ENCODE assay signal across 27 mouse cellular contexts in the genomic region with DNA sequence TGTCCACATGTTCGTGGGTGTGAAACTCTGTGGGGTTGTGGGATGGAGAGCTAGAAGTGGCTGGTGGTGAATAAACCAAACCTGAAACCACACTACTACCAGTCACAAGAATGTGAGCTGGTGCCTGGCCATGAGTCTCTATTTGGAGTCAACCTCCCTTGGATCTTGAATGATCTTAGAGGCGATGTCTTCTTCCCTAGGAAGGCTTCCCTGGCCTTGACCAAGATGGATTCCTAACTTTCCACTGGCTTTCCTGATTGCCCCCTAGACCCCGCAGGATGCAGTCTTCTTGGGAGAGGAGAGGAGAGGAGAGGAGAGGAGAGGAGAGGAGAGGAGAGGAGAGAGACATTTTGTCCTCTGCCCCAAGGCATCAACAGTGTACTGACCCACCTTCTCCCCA.
"Had no signal": no experiment of that assay in that cellular context is flagged by ENCODE, and none has a peak within 500 bp of the region (broad histone marks: within the 10 kb centered on the region; RNA-seq: fewer than 3 reads in every experiment).

No protein-coding gene starts in this region.

- H3K27ac ChIP-seq: heart, adult 2 months; heart, embryonic 13.5 days; heart, embryonic 15.5 days; hindbrain, embryonic 13.5 days; hindbrain, embryonic 15.5 days; hindbrain, postnatal 0 days; intestine, embryonic 15.5 days; layer of hippocampus, adult 2 months; liver, embryonic 13.5 days; liver, embryonic 15.5 days had no signal

- H3K9me3 ChIP-seq: heart, embryonic 13.5 days; heart, embryonic 15.5 days; hindbrain, embryonic 13.5 days; hindbrain, embryonic 15.5 days; intestine, embryonic 15.5 days; liver, embryonic 13.5 days; liver, embryonic 15.5 days had no signal

- H3K4me2 ChIP-seq: heart, embryonic 11.5 days; heart, embryonic 13.5 days; heart, embryonic 15.5 days; hindbrain, embryonic 13.5 days; hindbrain, embryonic 15.5 days; intestine, embryonic 15.5 days; liver, embryonic 11.5 days; liver, embryonic 13.5 days; liver, embryonic 15.5 days had no signal

- H3K4me3 ChIP-seq: heart, adult 2 months; heart, embryonic 13.5 days; heart, embryonic 15.5 days; hindbrain, embryonic 13.5 days; hindbrain, embryonic 15.5 days; intestine, embryonic 15.5 days; layer of hippocampus, adult 2 months; liver, embryonic 13.5 days; liver, embryonic 15.5 days had no signal

- DNase-seq: gastrocnemius, postnatal 14 days; gastrocnemius, postnatal 36 days; heart, adult 11 months; heart, adult 2 months; heart, postnatal 14 days; heart, postnatal 36 days; kidney, adult 18-20 months; kidney, adult 8-10 months; kidney, postnatal 10 days; kidney, postnatal 25 days; kidney, postnatal 4 days; layer of hippocampus, postnatal 36 days; left cerebral cortex, postnatal 4 days; liver; liver, embryonic 13.5 days; liver, postnatal 0 days had no signal

- ATAC-seq: hindbrain, postnatal 0 days; intestine, embryonic 15.5 days; intestine, postnatal 0 days; liver, postnatal 0 days had no signal

- H3K36me3 ChIP-seq: heart, embryonic 13.5 days; heart, embryonic 15.5 days; hindbrain, embryonic 13.5 days; hindbrain, embryonic 15.5 days; intestine, embryonic 15.5 days; liver, embryonic 13.5 days; liver, embryonic 15.5 days had no signal

- H3K27me3 ChIP-seq: heart, embryonic 13.5 days; heart, embryonic 15.5 days; hindbrain, embryonic 15.5 days; intestine, embryonic 15.5 days; liver, embryonic 13.5 days; liver, embryonic 15.5 days had no signal

- H3K9ac ChIP-seq: heart, embryonic 13.5 days; heart, embryonic 15.5 days; hindbrain, embryonic 13.5 days; hindbrain, embryonic 15.5 days; intestine, embryonic 15.5 days; liver, embryonic 13.5 days; liver, embryonic 15.5 days; liver, postnatal 0 days had no signal

- H3K4me1 ChIP-seq: heart, embryonic 15.5 days; hindbrain, embryonic 15.5 days; intestine, embryonic 15.5 days; liver, embryonic 15.5 days had no signal
